Mouse (Mus musculus): ENCODE data around the gene Lrrc3c. TPM values are rescaled to one million over a fixed set of nuclear protein-coding genes. Genes with fewer than 3 reads are reported as not detected.

Gene Lrrc3c
- polyA plus RNA-seq (2014; fragmentation: Nextera tagmentation; extraction: Ambion mirVana) = not detected in 2 replicates

GRCm38 (mm10) chr11:98597991-98598390 is at the start of gene Lrrc3c:
Gene Lrrc3c, plus strand, starts transcription at chr11:98598291.
- Histone ChIP-seq H3K4me1 (ENCODE audit: control insufficient read depth, insufficient read depth, low read length) (peaks cover 23% of the 10 kb centered on the region), H3K27me3 (ENCODE audit: control insufficient read depth, insufficient read depth, low read length) (peaks cover 24% of the 10 kb centered on the region; the same call in 1 of the 2 replicates), H3K36me3 (ENCODE audit: control insufficient read depth, insufficient read depth, low read length) (no peaks in the 10 kb centered on the region), H3K4me2 (peak within 1 kb of the TSS; percentile 31), H3K9ac (ENCODE audit: low read depth, low read length) (no peak within 1 kb of the TSS), H3K4me3 (ENCODE audit: low read depth, low read length) (no peak within 1 kb of the TSS), H3K9me3 (replicated peaks; ENCODE audit: control insufficient read depth, low read length) (no peaks in the 10 kb centered on the region), H3K27ac (ENCODE audit: low read depth, low read length) (no peak within 1 kb of the TSS)
- 80% methylated on average over 8 of the region's 8 CpGs for WGBS (ENCODE audit: insufficient replicate concordance)
- no peak for ATAC-seq (replicated peaks; ENCODE audit: insufficient number of reproducible peaks, low FRiP score, low TSS enrichment)

- no peak overlapping the region for H3K9ac ChIP-seq (ENCODE audit: low read depth, low read length)
- 64% methylated on average over 4 of the region's 4 CpGs for WGBS (ENCODE audit: insufficient replicate concordance)
- no peak overlapping the region for H3K4me3 ChIP-seq (ENCODE audit: low read depth, low read length)
- no peaks in the 10 kb centered on the region for H3K36me3 ChIP-seq (ENCODE audit: control insufficient read depth, insufficient read depth, low read length)
- no peak for ATAC-seq (replicated peaks; ENCODE audit: insufficient number of reproducible peaks, low FRiP score, low TSS enrichment)
- H3K4me2 ChIP-seq = no peak overlapping the region
- H3K27me3 ChIP-seq (ENCODE audit: control insufficient read depth, insufficient read depth, low read length) = peaks cover 48% of the 10 kb centered on the region
- no peaks in the 10 kb centered on the region for H3K4me1 ChIP-seq (ENCODE audit: control insufficient read depth, insufficient read depth, low read length)
- no peak overlapping the region for H3K27ac ChIP-seq (ENCODE audit: low read depth, low read length)
- H3K9me3 ChIP-seq (replicated peaks; ENCODE audit: control insufficient read depth, low read length) = no peaks in the 10 kb centered on the region
Observed at GRCm38 (mm10) chr11:98549363-98549762, 48.7 kb upstream of the Lrrc3c start.

- H3K9ac ChIP-seq (ENCODE audit: low read depth, low read length) = peak overlapping the region; percentile 49; the same call in 1 of the 2 replicates
- H3K27ac ChIP-seq (ENCODE audit: low read depth, low read length) = no peak overlapping the region
- H3K4me1 ChIP-seq (ENCODE audit: control insufficient read depth, insufficient read depth, low read length) = no peaks in the 10 kb centered on the region
- H3K4me2 ChIP-seq = peak overlapping the region; percentile 80
- no peak for ATAC-seq (replicated peaks; ENCODE audit: insufficient number of reproducible peaks, low FRiP score, low TSS enrichment)
- peak overlapping the region; percentile 73 for H3K4me3 ChIP-seq (ENCODE audit: low read depth, low read length)
- WGBS (ENCODE audit: insufficient replicate concordance) = 14% methylated on average over 20 of the region's 20 CpGs
- no peaks in the 10 kb centered on the region for H3K9me3 ChIP-seq (replicated peaks; ENCODE audit: control insufficient read depth, low read length)
- H3K27me3 ChIP-seq (ENCODE audit: control insufficient read depth, insufficient read depth, low read length) = peaks cover 42% of the 10 kb centered on the region
- H3K36me3 ChIP-seq (ENCODE audit: control insufficient read depth, insufficient read depth, low read length) = no peaks in the 10 kb centered on the region
Observed at GRCm38 (mm10) chr11:98550311-98550974, 47.6 kb upstream of the Lrrc3c start.

- Histone ChIP-seq H3K4me3 (ENCODE audit: low read depth, low read length) (peak within 1 kb of the TSS; percentile 73), H3K27me3 (ENCODE audit: control insufficient read depth, insufficient read depth, low read length) (peaks cover 35% of the 10 kb centered on the region), H3K9ac (ENCODE audit: low read depth, low read length) (peak within 1 kb of the TSS; percentile 75), H3K36me3 (ENCODE audit: control insufficient read depth, insufficient read depth, low read length) (no peaks in the 10 kb centered on the region), H3K4me2 (peak within 1 kb of the TSS; percentile 80), H3K9me3 (replicated peaks; ENCODE audit: control insufficient read depth, low read length) (no peaks in the 10 kb centered on the region), H3K4me1 (ENCODE audit: control insufficient read depth, insufficient read depth, low read length) (no peaks in the 10 kb centered on the region), H3K27ac (ENCODE audit: low read depth, low read length) (peak within 1 kb of the TSS; percentile 36; the same call in 1 of the 2 replicates)
- peak; percentile 96 for ATAC-seq (replicated peaks; ENCODE audit: insufficient number of reproducible peaks, low FRiP score, low TSS enrichment)
- WGBS (ENCODE audit: insufficient replicate concordance) = 1% methylated on average over 51 of the region's 51 CpGs
Observed at GRCm38 (mm10) chr11:98550975-98551828, 46.9 kb upstream of the Lrrc3c start, which contains the start of gene Zpbp2. Gene Zpbp2, plus strand, starts transcription at chr11:98551097.

GRCm38 (mm10) chr11:98553966-98554365 is 44.1 kb upstream of the Lrrc3c start:
- Histone ChIP-seq H3K9me3 (replicated peaks; ENCODE audit: control insufficient read depth, low read length) (no peaks in the 10 kb centered on the region), H3K9ac (ENCODE audit: low read depth, low read length) (no peak overlapping the region), H3K4me3 (ENCODE audit: low read depth, low read length) (no peak overlapping the region), H3K4me2 (no peak overlapping the region), H3K36me3 (ENCODE audit: control insufficient read depth, insufficient read depth, low read length) (no peaks in the 10 kb centered on the region), H3K27ac (ENCODE audit: low read depth, low read length) (no peak overlapping the region), H3K27me3 (ENCODE audit: control insufficient read depth, insufficient read depth, low read length) (peaks cover 10% of the 10 kb centered on the region), H3K4me1 (ENCODE audit: control insufficient read depth, insufficient read depth, low read length) (no peaks in the 10 kb centered on the region)
- ATAC-seq (replicated peaks; ENCODE audit: insufficient number of reproducible peaks, low FRiP score, low TSS enrichment) = no peak
- WGBS (ENCODE audit: insufficient replicate concordance) = 77% methylated on average over 4 of the region's 4 CpGs

GRCm38 (mm10) chr11:98555124-98555700 is 42.9 kb upstream of the Lrrc3c start:
- WGBS (ENCODE audit: insufficient replicate concordance) = 67% methylated on average over 12 of the region's 12 CpGs
- Histone ChIP-seq H3K27me3 (ENCODE audit: control insufficient read depth, insufficient read depth, low read length) (peaks cover under 1% of the 10 kb centered on the region; the same call in 1 of the 2 replicates), H3K9ac (ENCODE audit: low read depth, low read length) (no peak overlapping the region), H3K36me3 (ENCODE audit: control insufficient read depth, insufficient read depth, low read length) (no peaks in the 10 kb centered on the region), H3K4me2 (no peak overlapping the region), H3K4me1 (ENCODE audit: control insufficient read depth, insufficient read depth, low read length) (no peaks in the 10 kb centered on the region), H3K4me3 (ENCODE audit: low read depth, low read length) (no peak overlapping the region), H3K9me3 (replicated peaks; ENCODE audit: control insufficient read depth, low read length) (no peaks in the 10 kb centered on the region), H3K27ac (ENCODE audit: low read depth, low read length) (no peak overlapping the region)
- no peak for ATAC-seq (replicated peaks; ENCODE audit: insufficient number of reproducible peaks, low FRiP score, low TSS enrichment)

- H3K27ac ChIP-seq (ENCODE audit: low read depth, low read length) = peak overlapping the region; percentile 10
- H3K4me3 ChIP-seq (ENCODE audit: low read depth, low read length) = no peak overlapping the region
Observed at GRCm38 (mm10) chr11:98560942-98561341, 37.1 kb upstream of the Lrrc3c start.

GRCm38 (mm10) chr11:98563025-98563424 is 35.1 kb upstream of the Lrrc3c start:
- ATAC-seq (replicated peaks; ENCODE audit: insufficient number of reproducible peaks, low FRiP score, low TSS enrichment) = no peak
- no peak overlapping the region for H3K27ac ChIP-seq (ENCODE audit: low read depth, low read length)
- H3K4me2 ChIP-seq = no peak overlapping the region
- 85% methylated on average over 3 of the region's 3 CpGs for WGBS (ENCODE audit: insufficient replicate concordance)
- H3K9ac ChIP-seq (ENCODE audit: low read depth, low read length) = no peak overlapping the region
- H3K4me1 ChIP-seq (ENCODE audit: control insufficient read depth, insufficient read depth, low read length) = peaks cover 10% of the 10 kb centered on the region; the same call in 1 of the 2 replicates
- H3K27me3 ChIP-seq (ENCODE audit: control insufficient read depth, insufficient read depth, low read length) = no peaks in the 10 kb centered on the region
- no peak overlapping the region for H3K4me3 ChIP-seq (ENCODE audit: low read depth, low read length)
- H3K9me3 ChIP-seq (replicated peaks; ENCODE audit: control insufficient read depth, low read length) = no peaks in the 10 kb centered on the region
- no peaks in the 10 kb centered on the region for H3K36me3 ChIP-seq (ENCODE audit: control insufficient read depth, insufficient read depth, low read length)

More at GRCm38 (mm10) chr11:98560942-98561341, 37.1 kb upstream of the Lrrc3c start:
- Histone ChIP-seq H3K36me3 (ENCODE audit: control insufficient read depth, insufficient read depth, low read length) (no peaks in the 10 kb centered on the region), H3K9me3 (replicated peaks; ENCODE audit: control insufficient read depth, low read length) (no peaks in the 10 kb centered on the region), H3K9ac (ENCODE audit: low read depth, low read length) (no peak overlapping the region), H3K4me1 (ENCODE audit: control insufficient read depth, insufficient read depth, low read length) (peaks cover 10% of the 10 kb centered on the region; the same call in 1 of the 2 replicates), H3K27me3 (ENCODE audit: control insufficient read depth, insufficient read depth, low read length) (no peaks in the 10 kb centered on the region), H3K4me2 (no peak overlapping the region)
- WGBS (ENCODE audit: insufficient replicate concordance) = 16% methylated on average over 7 of the region's 7 CpGs
- no peak for ATAC-seq (replicated peaks; ENCODE audit: insufficient number of reproducible peaks, low FRiP score, low TSS enrichment)
